Mouse (Mus musculus) forebrain, embryonic 14.5 days (tissue): ENCODE data around the gene Hoxb5. TPM values are rescaled to one million over a fixed set of nuclear protein-coding genes. Genes with fewer than 3 reads are reported as not detected.

Experiments
- ATAC-seq: fragments of 200-750 bp; cut with Nextera tagmentation; 2 replicates; pipeline ENCODE4 v1.8.0; 2017; ENCODE audit warnings: mild to moderate bottlenecking, moderate library complexity
- DNase-seq: peaks from one replicate; pipeline ENCODE4 v3.0.0-alpha.2; 2015; ENCODE audit warnings: low spot score
- H3K27ac ChIP-seq: fragments of 300-500 bp; sonication (generic); 2 replicates; pipeline ENCODE4 v1.5.1; 2014; ENCODE audit warnings: low read depth, mild to moderate bottlenecking, control low read depth, low read length, moderate library complexity
- H3K27me3 ChIP-seq: fragments of 300-500 bp; sonication (generic); replicated peaks from 2 replicates; pipeline ENCODE4 v1.6.1; 2014; ENCODE audit warnings: low read length, control low read depth, mixed read lengths; ENCODE audit not compliant: control insufficient read depth, insufficient read depth
- H3K36me3 ChIP-seq: fragments of 300-500 bp; sonication (generic); 2 replicates; pipeline ENCODE4 v1.6.1; 2014; ENCODE audit warnings: low read length, control low read depth; ENCODE audit not compliant: control insufficient read depth, insufficient read depth
- H3K4me1 ChIP-seq: fragments of 300-500 bp; sonication (generic); 2 replicates; pipeline ENCODE4 v1.6.1; 2014; ENCODE audit warnings: antibody characterized with exemption, low read length, control low read depth; ENCODE audit not compliant: control insufficient read depth, insufficient read depth
- H3K4me2 ChIP-seq: fragments of 300-500 bp; sonication (generic); 2 replicates; pipeline ENCODE4 v1.6.1; 2014; ENCODE audit warnings: mild to moderate bottlenecking, control low read depth, low read length
- H3K4me3 ChIP-seq: fragments of 300-500 bp; sonication (generic); 2 replicates; pipeline ENCODE4 v1.5.1; 2014; ENCODE audit warnings: low read depth, low read length, control low read depth
- H3K9ac ChIP-seq: fragments of 300-500 bp; sonication (generic); 2 replicates; pipeline ENCODE4 v1.6.1; 2014; ENCODE audit warnings: mild to moderate bottlenecking, low read length, control low read depth, moderate library complexity
- H3K9me3 ChIP-seq: fragments of 300-500 bp; sonication (generic); replicated peaks from 2 replicates; pipeline ENCODE4 v1.6.1; 2016; ENCODE audit warnings: low read length, control low read depth, mixed read lengths; ENCODE audit not compliant: control insufficient read depth
- WGBS: fragments of 180-500 bp; shearing (Covaris S2); extraction: QIAGEN DNeasy Blood & Tissue Kit; methylation state at CpG from one replicate; pipeline ENCODE4 v1.1.7; 2014; 5-methylcytosine and 5-hydroxymethylcytosine counted together
- polyA plus RNA-seq: library from polyadenylated mRNA; unstranded; fragments of >200 nt; fragmentation: Nextera tagmentation; extraction: Ambion mirVana; gene quantifications from 2 replicates; pipeline ENCODE4 v1.2.1, GENCODE M21; 2014

Gene Hoxb5
- polyA plus RNA-seq, 1 experiment from 2014 or later = not detected

- no peak within 1 kb of the TSS for H3K9ac ChIP-seq
- H3K4me1 ChIP-seq = no peaks in the 10 kb centered on the region
- 4% methylated on average over 2 of the region's 2 CpGs for WGBS
- no peak within 1 kb of the TSS for H3K4me3 ChIP-seq
- ATAC-seq (no peak), DNase-seq (no peak)
- no peaks in the 10 kb centered on the region for H3K36me3 ChIP-seq
- no peak within 1 kb of the TSS for H3K27ac ChIP-seq
- H3K27me3 ChIP-seq = peaks cover 94% of the 10 kb centered on the region
- no peak within 1 kb of the TSS for H3K4me2 ChIP-seq
- H3K9me3 ChIP-seq = no peaks in the 10 kb centered on the region
Measured at GRCm38 (mm10) chr11:96350341-96350624, 47.1 kb downstream of the Hoxb5 start, which contains the start of gene Hoxb2. Gene Hoxb2 (plus strand): TSS chr11:96350525.

DNA sequence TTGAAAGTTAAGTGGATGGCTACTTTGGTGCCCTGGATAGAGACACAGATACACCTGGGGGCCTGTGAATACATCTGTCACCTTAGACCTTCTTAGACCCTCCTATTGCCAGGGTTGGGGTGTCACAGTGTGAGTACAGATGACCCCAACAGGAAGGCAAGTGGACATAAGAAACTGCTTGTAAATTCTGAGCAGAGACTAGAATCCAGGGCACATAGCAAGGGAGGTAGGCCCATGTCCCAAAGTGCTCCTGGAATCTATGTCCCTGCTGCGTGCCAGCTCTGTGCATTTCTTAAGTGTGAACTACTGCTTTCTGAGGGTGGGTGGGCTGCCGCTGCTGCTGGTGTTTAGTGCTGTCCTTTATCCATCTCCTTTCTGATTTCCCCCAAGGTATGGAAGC, 47.7 kb downstream of the Hoxb5 start:
- 8% methylated on average over 2 of the region's 2 CpGs for WGBS
- Histone ChIP-seq H3K9ac (no peak overlapping the region), H3K4me3 (no peak overlapping the region), H3K4me1 (no peaks in the 10 kb centered on the region), H3K4me2 (no peak overlapping the region), H3K36me3 (no peaks in the 10 kb centered on the region), H3K27ac (no peak overlapping the region), H3K27me3 (peaks cover 91% of the 10 kb centered on the region), H3K9me3 (no peaks in the 10 kb centered on the region)
- no peak for DNase-seq
- no peak for ATAC-seq

DNA sequence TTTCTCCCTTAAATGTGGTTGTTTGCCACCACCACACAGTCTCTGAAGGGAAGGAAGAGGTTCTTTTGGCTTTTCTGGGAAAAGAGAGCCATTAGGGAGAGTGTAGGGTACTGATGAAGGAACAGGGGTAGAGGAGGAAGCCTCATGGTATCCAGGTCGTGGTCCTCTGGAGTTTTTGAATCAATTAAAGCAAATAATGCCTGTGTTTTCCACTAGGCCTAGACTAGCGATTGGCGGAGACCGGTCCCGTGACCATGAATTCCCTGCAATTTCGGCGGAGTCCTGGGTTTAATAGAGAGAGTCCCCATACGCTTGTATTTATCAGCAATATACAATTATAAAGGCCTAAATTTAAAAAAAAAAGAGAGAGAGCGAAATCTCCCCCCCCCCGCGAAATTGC, 48.2 kb downstream of the Hoxb5 start:
- no peaks in the 10 kb centered on the region for H3K9me3 ChIP-seq
- peaks cover 91% of the 10 kb centered on the region for H3K27me3 ChIP-seq
- H3K27ac ChIP-seq = no peak overlapping the region
- no peak for ATAC-seq
- no peaks in the 10 kb centered on the region for H3K36me3 ChIP-seq
- DNase-seq = no peak
- no peak overlapping the region for H3K9ac ChIP-seq
- under 1% methylated on average over 11 of the region's 11 CpGs for WGBS
- H3K4me2 ChIP-seq = no peak overlapping the region
- no peak overlapping the region for H3K4me3 ChIP-seq
- no peaks in the 10 kb centered on the region for H3K4me1 ChIP-seq

- Histone ChIP-seq H3K27ac (no peak overlapping the region), H3K27me3 (peaks cover 91% of the 10 kb centered on the region), H3K9ac (no peak overlapping the region), H3K36me3 (no peaks in the 10 kb centered on the region), H3K4me1 (no peaks in the 10 kb centered on the region), H3K4me2 (no peak overlapping the region), H3K9me3 (no peaks in the 10 kb centered on the region), H3K4me3 (no peak overlapping the region)
- WGBS = under 1% methylated on average over 22 of the region's 22 CpGs
- no peak for ATAC-seq
- no peak for DNase-seq
Measured at GRCm38 (mm10) chr11:96351831-96352230, 48.7 kb downstream of the Hoxb5 start.

DNA sequence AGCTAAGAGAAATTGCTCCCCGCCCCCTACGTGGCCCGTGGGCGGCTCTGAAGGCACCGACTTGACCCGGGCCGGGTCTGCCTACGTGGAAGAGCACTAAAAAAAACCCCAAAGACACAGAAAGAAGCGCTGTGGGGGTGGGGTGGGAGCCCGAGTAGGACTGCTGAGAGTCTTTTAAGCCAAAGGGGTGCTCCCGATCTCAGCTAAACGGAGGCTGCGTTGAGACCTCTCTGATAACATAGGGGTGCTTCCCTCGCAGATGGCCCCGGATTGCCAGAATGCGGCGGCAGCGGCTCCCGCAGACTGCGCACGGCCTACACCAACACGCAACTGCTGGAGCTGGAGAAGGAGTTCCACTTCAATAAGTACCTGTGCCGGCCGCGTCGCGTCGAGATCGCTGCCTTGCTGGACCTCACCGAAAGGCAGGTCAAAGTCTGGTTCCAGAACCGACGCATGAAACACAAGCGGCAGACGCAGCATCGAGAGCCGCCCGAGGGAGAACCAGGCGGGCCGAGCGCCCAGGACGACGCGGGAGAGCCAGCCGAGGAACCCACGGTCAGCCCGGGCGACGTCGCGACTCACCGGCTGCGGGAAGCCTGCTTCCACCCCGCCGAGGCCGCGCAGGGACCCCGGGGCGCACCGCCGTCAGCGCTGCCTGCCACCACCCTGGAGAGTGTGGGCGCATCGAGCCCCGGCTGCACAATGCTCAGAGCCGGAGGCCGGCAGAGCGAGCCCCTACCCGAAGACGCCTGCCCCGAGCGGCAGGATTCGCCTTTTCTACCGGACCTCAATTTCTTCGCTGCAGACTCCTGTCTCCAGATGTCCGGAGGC, 49.8 kb downstream of the Hoxb5 start:
- no peak for DNase-seq
- under 1% methylated on average over 66 of the region's 75 CpGs for WGBS
- H3K9ac ChIP-seq = no peak overlapping the region

GRCm38 (mm10) chr11:96353522-96353841, 50.3 kb downstream of the Hoxb5 start:
- no peaks in the 10 kb centered on the region for H3K4me1 ChIP-seq
- H3K9me3 ChIP-seq = no peaks in the 10 kb centered on the region
- H3K9ac ChIP-seq = no peak overlapping the region
- ATAC-seq = no peak
- H3K36me3 ChIP-seq = no peaks in the 10 kb centered on the region
- H3K27ac ChIP-seq = no peak overlapping the region
- no peak overlapping the region for H3K4me2 ChIP-seq
- no peak overlapping the region for H3K4me3 ChIP-seq
- under 1% methylated on average over 14 of the region's 14 CpGs for WGBS
- no peak for DNase-seq
- peaks cover 94% of the 10 kb centered on the region for H3K27me3 ChIP-seq

More for the DNA sequence above, 49.8 kb downstream of the Hoxb5 start:
- H3K27me3 ChIP-seq = peaks cover 94% of the 10 kb centered on the region
- ATAC-seq = no peak
- no peaks in the 10 kb centered on the region for H3K36me3 ChIP-seq
- H3K27ac ChIP-seq = no peak overlapping the region
- no peaks in the 10 kb centered on the region for H3K4me1 ChIP-seq
- H3K4me2 ChIP-seq = no peak overlapping the region
- no peaks in the 10 kb centered on the region for H3K9me3 ChIP-seq
- no peak overlapping the region for H3K4me3 ChIP-seq

- WGBS = 6% methylated on average over 8 of the region's 8 CpGs
Measured at GRCm38 (mm10) chr11:96353939-96354338, 50.8 kb downstream of the Hoxb5 start.

DNA sequence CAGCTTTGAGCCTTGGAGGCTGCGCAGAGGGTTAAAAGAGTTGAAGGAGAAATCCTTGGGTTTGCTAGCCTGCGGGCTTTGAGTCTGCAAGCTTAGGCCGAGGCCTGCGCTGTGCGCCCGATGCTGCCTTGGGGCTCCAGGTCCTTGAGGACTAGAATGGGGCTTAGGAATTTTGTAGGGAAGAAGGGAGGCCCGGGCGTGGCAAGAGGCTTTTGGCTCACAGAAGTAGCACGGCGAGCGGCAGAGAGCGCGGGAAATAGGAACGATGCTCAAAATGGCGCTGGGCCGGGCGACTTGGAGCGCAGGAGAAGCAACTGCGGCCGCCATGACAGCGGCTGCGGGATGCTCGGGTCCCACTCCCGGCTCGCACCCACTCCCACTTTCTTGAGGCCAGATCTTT, 51.2 kb downstream of the Hoxb5 start:
- Histone ChIP-seq H3K27me3 (peaks cover 92% of the 10 kb centered on the region), H3K4me1 (no peaks in the 10 kb centered on the region), H3K9me3 (no peaks in the 10 kb centered on the region), H3K4me2 (no peak overlapping the region; the same call in 1 of the 2 replicates), H3K4me3 (no peak overlapping the region), H3K27ac (no peak overlapping the region), H3K9ac (no peak overlapping the region), H3K36me3 (no peaks in the 10 kb centered on the region)
- DNase-seq = no peak
- WGBS = under 1% methylated on average over 25 of the region's 25 CpGs
- no peak for ATAC-seq

More at GRCm38 (mm10) chr11:96353939-96354338, 50.8 kb downstream of the Hoxb5 start:
- no peaks in the 10 kb centered on the region for H3K36me3 ChIP-seq
- peaks cover 93% of the 10 kb centered on the region for H3K27me3 ChIP-seq
- H3K4me1 ChIP-seq = no peaks in the 10 kb centered on the region
- H3K4me3 ChIP-seq = no peak overlapping the region
- no peak overlapping the region for H3K4me2 ChIP-seq
- no peak overlapping the region for H3K9ac ChIP-seq
- H3K27ac ChIP-seq = no peak overlapping the region
- no peak for ATAC-seq
- no peak for DNase-seq
- no peaks in the 10 kb centered on the region for H3K9me3 ChIP-seq

DNA sequence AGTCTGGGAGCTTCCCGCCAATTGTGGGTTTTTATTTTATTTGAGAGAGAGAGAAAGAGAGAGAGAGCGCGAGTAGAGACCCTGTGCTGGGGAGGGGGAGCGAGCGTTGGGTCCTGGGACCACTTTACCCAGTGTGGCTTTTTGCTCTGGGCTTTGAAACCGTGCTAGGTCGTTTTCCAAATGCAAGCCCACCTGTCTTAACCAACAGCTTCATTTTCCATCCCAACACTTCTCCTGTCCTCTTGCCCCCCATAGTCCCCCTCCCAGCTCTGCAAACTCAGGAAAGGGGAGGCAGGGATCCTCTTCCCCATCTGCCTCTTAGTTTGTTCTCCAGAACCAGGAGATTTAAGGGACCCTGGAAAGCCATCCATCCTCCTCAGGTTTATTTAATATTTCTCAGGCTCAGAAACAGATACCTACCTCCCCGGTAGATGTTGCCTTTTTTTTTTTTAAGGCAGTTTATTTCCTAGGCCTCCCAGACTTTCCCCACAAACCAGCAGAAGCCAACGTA, 51.7 kb downstream of the Hoxb5 start:
- WGBS = 4% methylated on average over 9 of the region's 9 CpGs
- H3K27ac ChIP-seq = no peak overlapping the region
- peaks cover 92% of the 10 kb centered on the region for H3K27me3 ChIP-seq
- H3K4me2 ChIP-seq = no peak overlapping the region; the same call in 1 of the 2 replicates
- ATAC-seq (no peak), DNase-seq (no peak)
- H3K4me1 ChIP-seq = no peaks in the 10 kb centered on the region
- H3K36me3 ChIP-seq = no peaks in the 10 kb centered on the region
- no peak overlapping the region for H3K9ac ChIP-seq
- H3K4me3 ChIP-seq = no peak overlapping the region
- no peaks in the 10 kb centered on the region for H3K9me3 ChIP-seq
